Mouse (Mus musculus) hindbrain, postnatal 0 days (tissue): ENCODE data around the gene Stk33. TPM values are rescaled to one million over a fixed set of nuclear protein-coding genes. Genes with fewer than 3 reads are reported as not detected.

Experiments used
- ATAC-seq: fragments of 200-750 bp; cut with Nextera tagmentation; 2 replicates; pipeline ENCODE4 v1.8.0; 2017; ENCODE audit warnings: mild to moderate bottlenecking, moderate TSS enrichment, moderate library complexity
- DNase-seq: peaks from one replicate; pipeline ENCODE4 v3.0.0-alpha.2; 2015; ENCODE audit warnings: low spot score
- H3K27ac ChIP-seq: fragments of 300-500 bp; sonication (generic); 2 replicates; pipeline ENCODE4 v1.5.1; 2014; ENCODE audit warnings: mild to moderate bottlenecking
- H3K27me3 ChIP-seq: fragments of 300-500 bp; sonication (generic); 2 replicates; pipeline ENCODE4 v1.6.1; 2014; ENCODE audit warnings: low read length, mixed read lengths; ENCODE audit not compliant: insufficient read depth
- H3K36me3 ChIP-seq: fragments of 300-500 bp; sonication (generic); 2 replicates; pipeline ENCODE4 v1.6.1; 2014; ENCODE audit warnings: low read length, mixed read lengths; ENCODE audit not compliant: insufficient read depth
- H3K4me1 ChIP-seq: fragments of 300-500 bp; sonication (generic); 2 replicates; pipeline ENCODE4 v1.6.1; 2014; ENCODE audit warnings: antibody characterized with exemption, low read length, mixed read lengths; ENCODE audit not compliant: insufficient read depth
- H3K4me2 ChIP-seq: fragments of 300-500 bp; sonication (generic); 2 replicates; pipeline ENCODE4 v1.6.1; 2014; ENCODE audit warnings: low read depth, mild to moderate bottlenecking, low read length, moderate library complexity, mixed read lengths
- H3K4me3 ChIP-seq: fragments of 300-500 bp; sonication (generic); 2 replicates; pipeline ENCODE4 v1.5.1; 2014; ENCODE audit warnings: low read length
- H3K9ac ChIP-seq: fragments of 300-500 bp; sonication (generic); replicated peaks from 2 replicates; pipeline ENCODE4 v1.6.1; 2014; ENCODE audit warnings: mild to moderate bottlenecking, low read length, moderate library complexity, mixed read lengths
- H3K9me3 ChIP-seq: fragments of 300-500 bp; sonication (generic); 2 replicates; pipeline ENCODE4 v1.6.1; 2016; ENCODE audit warnings: low read length, mixed read lengths
- CTCF ChIP-seq: IDR thresholded peaks from 2 replicates; pipeline ENCODE4 v1.5.1; 2016; ENCODE audit warnings: antibody characterized with exemption, control low read depth, low read depth
- WGBS: fragments of 180-500 bp; shearing (Covaris S2); extraction: QIAGEN DNeasy Blood & Tissue Kit; methylation state at CpG from one replicate; pipeline ENCODE4 v1.1.7; 2014; 5-methylcytosine and 5-hydroxymethylcytosine counted together
- polyA plus RNA-seq: library from polyadenylated mRNA; unstranded; fragments of >200 nt; fragmentation: Nextera tagmentation; extraction: Ambion mirVana; gene quantifications from 2 replicates; pipeline ENCODE4 v1.2.1, GENCODE M21; 2015
- total RNA-seq: library from RNA; depleted of rRNA; stranded (reverse); fragments of >200 nt; gene quantifications from 2 replicates; pipeline ENCODE4 v1.2.3, GENCODE M21; 2014

Gene Stk33
- total and polyA plus RNA-seq, 2 experiments from 2014 or later: 4.5 to 6.2 TPM

DNA sequence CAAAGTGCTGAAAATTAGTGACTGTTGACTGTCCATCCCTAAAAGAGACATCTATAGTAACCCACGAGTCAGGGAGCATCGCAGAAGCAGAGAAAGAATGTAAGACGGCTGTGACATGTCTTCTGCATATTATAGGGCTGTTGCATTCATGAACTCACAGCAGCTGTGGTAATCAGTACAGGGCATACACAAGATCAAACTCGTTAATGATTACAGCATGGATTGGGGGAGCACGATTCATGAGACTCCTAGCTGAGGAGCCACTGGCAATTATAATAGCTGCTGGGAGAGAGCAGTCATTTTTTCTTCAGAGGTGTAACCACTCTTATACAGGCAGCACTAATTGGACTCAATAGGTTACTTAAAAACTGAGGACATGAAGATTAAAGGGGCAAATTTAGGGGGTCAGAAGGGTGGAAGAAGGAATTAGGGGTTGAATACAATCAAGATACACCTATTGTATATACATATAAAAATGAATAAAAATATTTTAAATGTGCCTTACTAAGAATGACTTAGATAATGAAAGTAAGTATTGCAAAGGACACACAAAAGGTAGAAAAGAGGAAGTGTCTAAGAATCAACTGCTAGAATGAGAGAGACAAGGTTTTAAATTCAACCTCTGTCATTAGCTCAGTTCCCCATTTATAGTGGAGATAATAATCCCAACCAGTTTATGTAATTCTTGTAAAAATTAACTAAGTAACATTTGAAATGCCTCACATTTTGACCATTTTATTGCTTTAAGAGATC, 80.3 kb downstream of the Stk33 start:
- H3K27ac ChIP-seq: no peak overlapping the region
- WGBS: 72% methylated on average over 5 of the region's 5 CpGs
- no peak for TF ChIP-seq CTCF
- H3K4me2 ChIP-seq: no peak overlapping the region
- H3K27me3 ChIP-seq: no peaks in the 10 kb centered on the region
- no peak for DNase-seq
- H3K36me3 ChIP-seq: no peaks in the 10 kb centered on the region
- no peak overlapping the region for H3K9ac ChIP-seq
- H3K4me1 ChIP-seq: no peaks in the 10 kb centered on the region
- no peaks in the 10 kb centered on the region for H3K9me3 ChIP-seq
- H3K4me3 ChIP-seq: no peak overlapping the region
- no peak for ATAC-seq

DNA sequence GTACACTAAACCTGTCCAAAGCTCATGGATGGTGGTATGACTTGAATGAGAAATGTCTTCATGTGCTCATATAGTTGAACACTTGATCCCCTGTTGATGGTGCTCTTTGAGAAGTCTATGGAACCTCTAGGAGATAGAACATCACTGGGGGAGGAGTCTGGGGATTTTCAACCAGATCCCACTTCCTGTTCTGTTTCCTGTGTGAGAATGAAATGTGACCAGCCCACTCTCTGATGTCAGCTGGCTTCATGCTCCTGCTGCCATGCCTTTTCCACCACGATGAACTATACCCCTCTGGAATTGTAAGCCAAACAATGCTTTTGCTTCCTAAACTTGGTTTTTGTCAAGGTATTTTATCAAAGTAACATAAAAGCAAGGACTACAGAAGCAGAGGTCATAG, 81.0 kb downstream of the Stk33 start:
- DNase-seq: no peak
- Histone ChIP-seq H3K9ac (no peak overlapping the region), H3K27me3 (no peaks in the 10 kb centered on the region), H3K9me3 (no peaks in the 10 kb centered on the region), H3K4me2 (no peak overlapping the region), H3K4me1 (no peaks in the 10 kb centered on the region), H3K36me3 (no peaks in the 10 kb centered on the region), H3K27ac (no peak overlapping the region), H3K4me3 (no peak overlapping the region)
- WGBS: 76% methylated on average over 1 of the region's 1 CpGs
- no peak for ATAC-seq
- no peak for TF ChIP-seq CTCF

DNA sequence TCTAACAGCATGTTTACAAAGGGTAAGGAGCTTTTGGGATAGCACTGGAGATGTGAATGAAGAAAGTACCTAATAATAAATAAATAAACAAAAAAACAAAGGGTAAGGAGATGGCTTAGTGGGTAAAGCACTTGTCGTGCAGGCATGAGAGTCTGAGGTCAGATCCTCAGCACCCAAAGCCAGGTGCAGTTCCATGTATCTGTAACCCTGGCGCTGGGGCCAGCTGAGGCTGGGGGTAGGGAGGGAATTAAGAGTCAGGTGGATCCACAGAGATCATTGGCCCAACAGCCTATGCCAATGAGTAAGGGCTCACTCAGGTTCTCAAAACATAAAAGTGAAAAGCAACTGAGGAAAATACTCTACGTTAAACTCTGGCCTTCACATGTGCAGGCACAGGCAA, 91.6 kb downstream of the Stk33 start:
- DNase-seq (no peak), ATAC-seq (no peak)
- Histone ChIP-seq H3K9me3 (peaks cover 2% of the 10 kb centered on the region; the same call in 1 of the 2 replicates), H3K36me3 (no peaks in the 10 kb centered on the region), H3K27me3 (no peaks in the 10 kb centered on the region), H3K9ac (no peak overlapping the region), H3K27ac (no peak overlapping the region), H3K4me3 (no peak overlapping the region), H3K4me1 (no peaks in the 10 kb centered on the region), H3K4me2 (no peak overlapping the region)
- no peak for TF ChIP-seq CTCF
- WGBS: 89% methylated on average over 3 of the region's 3 CpGs

DNA sequence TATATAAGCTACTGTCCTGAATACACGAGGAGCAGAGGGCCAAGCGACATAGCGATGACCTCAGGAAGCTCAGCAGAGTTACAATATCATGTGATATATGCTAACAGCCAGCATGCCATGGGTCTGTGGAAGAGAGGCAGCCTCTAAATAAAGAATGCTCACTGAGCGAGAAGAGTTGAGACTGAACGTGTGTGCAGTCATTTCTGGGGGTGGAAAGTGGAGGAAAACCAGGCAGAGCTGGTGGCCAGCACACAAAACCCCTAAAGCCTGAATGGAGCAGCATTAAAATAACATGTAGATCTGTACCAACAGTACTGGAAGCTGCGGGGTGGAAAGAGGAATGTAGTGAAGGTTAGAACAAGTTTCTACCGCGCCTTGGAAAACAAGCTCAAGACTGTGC, 107.2 kb downstream of the Stk33 start:
- no peak for ATAC-seq
- 86% methylated on average over 8 of the region's 8 CpGs for WGBS
- H3K36me3 ChIP-seq: no peaks in the 10 kb centered on the region

DNA sequence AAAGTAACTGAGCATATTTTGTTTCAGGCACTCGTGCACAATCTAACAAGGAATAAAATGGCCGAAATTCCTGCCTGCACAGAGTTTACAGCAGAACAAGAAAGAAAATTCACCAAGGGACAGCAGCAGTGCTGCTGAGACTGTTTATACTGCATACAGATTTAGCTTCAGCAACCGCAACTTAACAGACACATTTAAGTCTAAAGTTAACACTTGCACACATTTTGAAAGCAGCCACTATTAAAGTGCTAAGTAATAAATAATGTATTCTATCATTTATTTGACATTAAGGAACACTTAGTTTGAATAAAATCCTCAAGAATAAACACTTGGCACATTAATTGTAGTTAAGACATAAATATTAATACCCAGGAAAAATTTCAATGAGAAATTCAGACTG, 110.1 kb downstream of the Stk33 start:
- H3K27ac ChIP-seq: no peak overlapping the region
- ATAC-seq (no peak), DNase-seq (no peak)
- H3K4me1 ChIP-seq: no peaks in the 10 kb centered on the region
- 66% methylated on average over 3 of the region's 3 CpGs for WGBS
- H3K36me3 ChIP-seq: no peaks in the 10 kb centered on the region
- no peak overlapping the region for H3K9ac ChIP-seq
- no peaks in the 10 kb centered on the region for H3K9me3 ChIP-seq
- H3K27me3 ChIP-seq: no peaks in the 10 kb centered on the region
- H3K4me2 ChIP-seq: no peak overlapping the region
- TF ChIP-seq CTCF: no peak
- no peak overlapping the region for H3K4me3 ChIP-seq

More for the DNA sequence above, 107.2 kb downstream of the Stk33 start:
- no peak overlapping the region for H3K9ac ChIP-seq
- no peaks in the 10 kb centered on the region for H3K4me1 ChIP-seq
- no peak overlapping the region for H3K4me3 ChIP-seq
- no peak overlapping the region for H3K4me2 ChIP-seq
- no peaks in the 10 kb centered on the region for H3K27me3 ChIP-seq
- TF ChIP-seq CTCF: no peak
- H3K27ac ChIP-seq: no peak overlapping the region
- no peak for DNase-seq
- no peaks in the 10 kb centered on the region for H3K9me3 ChIP-seq

DNA sequence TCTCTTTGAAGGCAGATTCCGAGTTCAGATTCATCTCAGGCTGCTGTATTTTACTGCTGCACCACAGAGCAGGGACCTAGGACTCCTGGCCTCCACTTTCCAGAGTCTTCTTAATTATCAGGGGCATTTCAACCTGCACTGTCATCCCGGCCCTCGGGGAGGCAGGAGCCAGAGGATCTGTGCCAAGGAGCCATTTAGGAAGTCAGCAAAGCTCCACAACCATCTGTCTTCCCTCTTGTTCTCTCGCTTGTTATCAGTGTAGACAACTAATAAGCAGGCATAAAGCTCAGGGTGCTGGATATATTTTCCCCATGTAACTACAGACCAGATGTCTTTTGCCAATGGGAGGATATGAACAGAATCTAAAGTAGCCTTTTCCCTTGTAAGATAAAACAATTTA, 112.1 kb downstream of the Stk33 start:
- no peaks in the 10 kb centered on the region for H3K4me1 ChIP-seq
- H3K9me3 ChIP-seq: no peaks in the 10 kb centered on the region
- WGBS: 37% methylated on average over 4 of the region's 4 CpGs
- H3K27ac ChIP-seq: no peak overlapping the region
- H3K4me2 ChIP-seq: no peak overlapping the region
- ATAC-seq (no peak), DNase-seq (peak; percentile 46)
- H3K9ac ChIP-seq: no peak overlapping the region
- H3K27me3 ChIP-seq: no peaks in the 10 kb centered on the region
- H3K36me3 ChIP-seq: no peaks in the 10 kb centered on the region
- TF ChIP-seq CTCF: no peak
- H3K4me3 ChIP-seq: no peak overlapping the region

DNA sequence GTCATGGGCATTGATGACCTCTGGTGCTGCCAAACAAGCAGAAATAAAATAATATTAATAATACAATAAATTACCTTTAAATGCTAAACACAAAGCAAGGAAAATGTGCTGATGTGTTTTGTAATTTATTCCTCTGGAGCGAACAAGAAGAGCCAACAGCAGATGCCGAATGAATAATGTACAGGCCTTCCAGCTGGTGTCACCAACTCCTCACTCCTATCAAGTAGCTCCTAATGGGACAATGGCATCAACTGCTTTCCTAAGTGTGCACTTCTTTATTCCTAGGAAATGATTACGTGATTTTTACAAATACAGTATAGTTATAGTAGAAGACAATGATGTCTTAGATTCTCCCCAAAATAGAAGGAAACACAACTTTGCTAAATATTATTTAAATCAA, 113.2 kb downstream of the Stk33 start:
- no peak overlapping the region for H3K27ac ChIP-seq
- 62% methylated on average over 3 of the region's 3 CpGs for WGBS
- TF ChIP-seq CTCF: no peak

More for the DNA sequence above, 113.2 kb downstream of the Stk33 start:
- ATAC-seq: no peak
- DNase-seq: peak; percentile 7
- no peaks in the 10 kb centered on the region for H3K36me3 ChIP-seq
- H3K9me3 ChIP-seq: no peaks in the 10 kb centered on the region
- no peak overlapping the region for H3K4me2 ChIP-seq
- no peak overlapping the region for H3K4me3 ChIP-seq
- H3K27me3 ChIP-seq: no peaks in the 10 kb centered on the region
- H3K9ac ChIP-seq: no peak overlapping the region
- H3K4me1 ChIP-seq: no peaks in the 10 kb centered on the region
